Mouse (Mus musculus) brain, embryonic 14.5 days (tissue): Measurements from ENCODE around the gene 1190005I06Rik.

Experiments used
- CTCF ChIP-seq: fragments of 200-500 bp; IDR thresholded peaks from 2 replicates; pipeline ENCODE4 v1.5.1; 2012; ENCODE audit warnings: inconsistent platforms, mild to moderate bottlenecking, moderate library complexity, borderline replicate concordance; ENCODE audit not compliant: insufficient read depth, insufficient read length; ENCODE audit errors: extremely low read depth
- POLR2A ChIP-seq: fragments of 200-500 bp; IDR thresholded peaks from 2 replicates; pipeline ENCODE4 v1.6.1; 2012; ENCODE audit warnings: mild to moderate bottlenecking, inconsistent platforms, borderline replicate concordance; ENCODE audit not compliant: poor library complexity, insufficient read depth, insufficient read length, severe bottlenecking; ENCODE audit errors: extremely low read depth

GRCm38 (mm10) chr8:120630031-120630430 lies 17.4 kb downstream of the 1190005I06Rik start:
- TF ChIP-seq CTCF (no peak), POLR2A (no peak)
